Mouse (Mus musculus) CH12.LX (cell line): ENCODE measurements around the gene Stk39. TPM values are rescaled to one million over a fixed set of nuclear protein-coding genes. Genes with fewer than 3 reads are reported as not detected.

Experiments used
- DNase-seq: peaks from one replicate; pipeline ENCODE4 v3.0.0-alpha.2; 2013; ENCODE audit errors: extremely low read depth
- H3K27ac ChIP-seq: 2 replicates; pipeline ENCODE4 v1.5.1; 2012; ENCODE audit warnings: low read depth, mild to moderate bottlenecking, control low read depth, moderate library complexity; ENCODE audit not compliant: insufficient read depth
- H3K27me3 ChIP-seq: replicated peaks from 2 replicates; pipeline ENCODE3; 2012; ENCODE audit warnings: inconsistent platforms
- H3K36me3 ChIP-seq, 2 experiments: replicated peaks in 1 of 2; 2 replicates each; pipeline versions ENCODE3 to v1.6.1; 2012; ENCODE audit warnings: inconsistent platforms in 1 of 2, low read length in 1 of 2, mild to moderate bottlenecking in 1 of 2, mixed read lengths in 1 of 2, moderate library complexity in 1 of 2; ENCODE audit not compliant: control insufficient read depth in 1 of 2, insufficient read depth in 1 of 2
- H3K4me1 ChIP-seq, 2 experiments: 2 replicates each; pipeline ENCODE4 v1.6.1; 2012; ENCODE audit warnings: inconsistent platforms in 1 of 2, moderate library complexity in 1 of 2; ENCODE audit not compliant: insufficient read depth in 2 of 2, control insufficient read depth in 1 of 2
- H3K4me2 ChIP-seq: 2 replicates; pipeline ENCODE4 v1.6.1; 2012; ENCODE audit warnings: low read depth, mild to moderate bottlenecking, control low read depth; ENCODE audit not compliant: poor library complexity, insufficient read depth, severe bottlenecking
- H3K4me3 ChIP-seq, 3 experiments: fragments of 150-350 bp in 1 of 3; sonication (generic) in 1 of 3; replicated peaks in 1 of 3; 2 replicates each; pipeline versions ENCODE3 to v1.5.1; 2011 to 2012; ENCODE audit warnings: low read depth in 2 of 3, low read length in 2 of 3, mild to moderate bottlenecking in 2 of 3, moderate library complexity in 2 of 3, control low read depth in 1 of 3, improper control_type of control experiment in 1 of 3, inconsistent platforms in 1 of 3, mixed read lengths in 1 of 3; ENCODE audit not compliant: poor library complexity in 1 of 3
- H3K79me2 ChIP-seq: replicated peaks from 2 replicates; pipeline ENCODE4 v1.6.1; 2012; ENCODE audit warnings: mild to moderate bottlenecking, moderate library complexity; ENCODE audit not compliant: control insufficient read depth, poor library complexity, insufficient read depth, severe bottlenecking; ENCODE audit errors: extremely low read depth
- H3K9ac ChIP-seq: 2 replicates; pipeline ENCODE4 v1.6.1; 2012; ENCODE audit warnings: low read depth, mild to moderate bottlenecking, control low read depth, moderate library complexity; ENCODE audit not compliant: insufficient read depth
- H3K9me3 ChIP-seq: replicated peaks from 2 replicates; pipeline ENCODE3; 2012; ENCODE audit warnings: low read length, inconsistent platforms, mixed read lengths
- BHLHE40 ChIP-seq: IDR thresholded peaks from 2 replicates; pipeline ENCODE4 v1.6.1; 2011; ENCODE audit warnings: mild to moderate bottlenecking, low read depth, low read length, improper control_type of control experiment
- CHD2 ChIP-seq: IDR thresholded peaks from 2 replicates; pipeline ENCODE4 v1.6.1; 2011; ENCODE audit warnings: low read length, improper control_type of control experiment
- CTCF ChIP-seq, 2 experiments: IDR thresholded peaks in 1 of 2; conservative IDR thresholded peaks in 1 of 2; 2 replicates each; pipeline ENCODE4 v1.5.1; 2011 to 2012; ENCODE audit warnings: low read depth in 2 of 2, low read length in 2 of 2, improper control_type of control experiment in 1 of 2, inconsistent platforms in 1 of 2, mild to moderate bottlenecking in 1 of 2, moderate library complexity in 1 of 2
- ELF1 ChIP-seq: IDR thresholded peaks from 2 replicates; pipeline ENCODE4 v1.6.1; 2014; ENCODE audit warnings: low read depth, mild to moderate bottlenecking, inconsistent platforms, low read length, improper control_type of control experiment
- EP300 ChIP-seq: IDR thresholded peaks from 2 replicates; pipeline ENCODE4 v1.6.1; 2011; ENCODE audit warnings: low read length, improper control_type of control experiment
- ETS1 ChIP-seq: conservative IDR thresholded peaks from 2 replicates; pipeline ENCODE4 v1.6.1; 2012; ENCODE audit warnings: low read depth, mild to moderate bottlenecking, inconsistent platforms, low read length, improper control_type of control experiment, moderate library complexity
- GABPA ChIP-seq: IDR thresholded peaks from 2 replicates; pipeline ENCODE4 v1.6.1; 2012; ENCODE audit warnings: low read depth, low read length, improper control_type of control experiment, inconsistent platforms; ENCODE audit not compliant: insufficient replicate concordance
- HCFC1 ChIP-seq: IDR thresholded peaks from 2 replicates; pipeline ENCODE4 v1.6.1; 2012; ENCODE audit warnings: low read depth, mild to moderate bottlenecking, inconsistent platforms, low read length, improper control_type of control experiment
- NELFE ChIP-seq: IDR thresholded peaks from 2 replicates; pipeline ENCODE4 v1.6.1; 2011; ENCODE audit warnings: low read depth, low read length, improper control_type of control experiment
- NRF1 ChIP-seq: IDR thresholded peaks from 2 replicates; pipeline ENCODE4 v1.6.1; 2014; ENCODE audit warnings: low read depth, mild to moderate bottlenecking, inconsistent platforms, low read length, improper control_type of control experiment, moderate library complexity
- PAX5 ChIP-seq: IDR thresholded peaks from 2 replicates; pipeline ENCODE4 v1.6.1; 2012; ENCODE audit warnings: low read length, inconsistent platforms, mixed read lengths
- POLR2A ChIP-seq: IDR thresholded peaks from 2 replicates; pipeline ENCODE4 v1.6.1; 2011; ENCODE audit warnings: low read depth, mild to moderate bottlenecking, improper control_type of control experiment, low read length
- POLR2AphosphoS2 ChIP-seq: IDR thresholded peaks from 2 replicates; pipeline ENCODE4 v1.6.1; 2011; ENCODE audit warnings: low read depth, low read length, improper control_type of control experiment
- RCOR1 ChIP-seq: conservative IDR thresholded peaks from 2 replicates; pipeline ENCODE4 v1.6.1; 2012; ENCODE audit warnings: low read depth, mild to moderate bottlenecking, inconsistent platforms, low read length, improper control_type of control experiment
- UBTF ChIP-seq: IDR thresholded peaks from 2 replicates; pipeline ENCODE4 v1.6.1; 2012; ENCODE audit warnings: low read depth, mild to moderate bottlenecking, inconsistent platforms, low read length, improper control_type of control experiment, moderate library complexity
- USF1 ChIP-seq: IDR thresholded peaks from 2 replicates; pipeline ENCODE4 v1.6.1; 2014; ENCODE audit warnings: low read depth, mild to moderate bottlenecking, inconsistent platforms, low read length, improper control_type of control experiment
- USF2 ChIP-seq: conservative IDR thresholded peaks from 2 replicates; pipeline ENCODE4 v1.6.1; 2011; ENCODE audit warnings: low read depth, low read length, improper control_type of control experiment
- ZKSCAN1 ChIP-seq: IDR thresholded peaks from 2 replicates; pipeline ENCODE4 v1.6.1; 2012; ENCODE audit warnings: low read depth, inconsistent platforms, low read length, improper control_type of control experiment, borderline replicate concordance
- dilution Hi-C: fragments of 300-500 bp; cut with MboI; formaldehyde crosslinking; loops from 2 replicates; pipeline ENCODE4 v1.14.3; 2020; ENCODE audit warnings: low sequenced_read_pairs; ENCODE audit not compliant: extremely low pct_unique_long_range_greater_than_20kb, extremely low pct_ligation_motif_present
- in situ Hi-C: fragments of 300-500 bp; cut with MboI; formaldehyde crosslinking; loops from 3 replicates; pipeline ENCODE4 v1.14.3; 2019; ENCODE audit warnings: low sequenced_read_pairs, low pct_ligation_motif_present, low pct_unique_long_range_greater_than_20kb, mixed read lengths
- polyA plus RNA-seq: library from polyadenylated mRNA; unstranded; fragments of >175 nt; gene quantifications from 2 replicates; pipeline ENCODE4 v1.2.1, GENCODE M21; 2012; ENCODE audit warnings: low read depth; ENCODE audit not compliant: insufficient read length
- total RNA-seq, 2 experiments: library from RNA; depleted of rRNA; stranded (reverse); fragments of 300-350 nt in 1 of 2; fragments of >200 nt in 1 of 2; gene quantifications; 2 replicates each; pipeline ENCODE4 v1.2.3; 2012 to 2014

Gene Stk39
- total and polyA plus RNA-seq, 3 experiments, result not detected

DNA sequence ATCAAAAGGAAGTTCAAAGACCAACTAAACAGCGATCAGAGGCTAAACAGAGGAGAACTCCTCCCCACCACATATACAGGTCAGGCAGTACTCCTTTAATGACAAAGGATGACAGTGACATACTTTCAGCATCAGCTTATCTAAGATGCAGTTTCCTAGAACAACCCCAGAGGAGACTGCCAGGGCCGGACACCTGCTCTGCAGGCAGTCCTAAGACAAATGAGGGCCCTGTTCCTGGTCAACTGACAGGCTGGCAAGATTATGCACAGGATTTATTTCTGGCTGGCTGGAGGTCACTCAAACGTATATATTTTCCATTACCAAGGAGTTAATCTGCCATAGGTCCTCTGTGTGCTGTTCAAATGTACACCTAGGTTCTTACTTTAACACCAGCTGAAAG is 225.8 kb downstream of the Stk39 start:
- H3K36me3 ChIP-seq, result no peaks in the 10 kb centered on the region
- H3K79me2 ChIP-seq, result no peaks in the 10 kb centered on the region
- H3K9me3 ChIP-seq, result peaks cover 75% of the 10 kb centered on the region
- H3K4me2 ChIP-seq, result no peak overlapping the region
- no peaks in the 10 kb centered on the region for H3K4me1 ChIP-seq
- H3K4me3 ChIP-seq, result no peak overlapping the region
- no peak for TF ChIP-seq USF1
- TF ChIP-seq CHD2, result no peak
- no peak for TF ChIP-seq RCOR1
- TF ChIP-seq ETS1, result no peak
- no peak for TF ChIP-seq CTCF (conservative IDR thresholded peaks at IDR 0.05 in 1 of 2, IDR thresholded peaks at IDR 0.05 in 1 of 2; ENCODE audit: low read depth in 2 of 2, low read length in 2 of 2)
- TF ChIP-seq NRF1, result no peak
- no peak for TF ChIP-seq HCFC1
- no peak for TF ChIP-seq ELF1
- TF ChIP-seq BHLHE40, result no peak
- TF ChIP-seq GABPA, result no peak
- TF ChIP-seq ZKSCAN1, result no peak
- TF ChIP-seq PAX5, result no peak
- no peak for TF ChIP-seq EP300
- TF ChIP-seq POLR2AphosphoS2, result no peak
- no peaks in the 10 kb centered on the region for H3K27me3 ChIP-seq
- no peak overlapping the region for H3K27ac ChIP-seq
- H3K9ac ChIP-seq, result no peak overlapping the region
- in situ Hi-C loops, result no loop called here
- DNase-seq, result no peak
- dilution Hi-C loops, result no loop called here

DNA sequence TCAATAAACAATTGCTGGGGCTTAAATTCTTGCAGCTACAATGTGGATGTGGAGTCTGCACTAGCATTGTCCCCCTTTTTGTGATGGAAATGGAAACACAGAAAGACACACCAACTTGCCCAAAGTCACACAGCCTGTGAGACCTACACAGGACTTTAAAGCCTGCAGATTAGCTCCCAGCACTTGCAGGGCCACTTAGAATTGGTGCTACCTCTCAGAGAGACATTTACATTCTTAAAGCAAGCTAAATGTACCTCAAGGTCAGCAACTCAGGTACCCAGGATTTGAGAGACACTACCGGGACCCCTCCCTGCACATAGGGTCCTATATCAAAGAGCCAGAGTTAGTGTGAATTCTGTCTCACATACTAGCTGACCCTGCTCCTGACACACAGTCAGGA is 227.5 kb downstream of the Stk39 start:
- no peak overlapping the region for H3K27ac ChIP-seq
- in situ Hi-C loops, result no loop called here
- H3K36me3 ChIP-seq, result no peaks in the 10 kb centered on the region
- DNase-seq, result no peak
- dilution Hi-C loops, result no loop called here
- no peak overlapping the region for H3K4me3 ChIP-seq
- no peaks in the 10 kb centered on the region for H3K27me3 ChIP-seq
- H3K9me3 ChIP-seq, result peaks cover 71% of the 10 kb centered on the region
- TF ChIP-seq USF2, result no peak
- no peak for TF ChIP-seq POLR2A
- no peak for TF ChIP-seq UBTF
- TF ChIP-seq NELFE, result no peak
- TF ChIP-seq BHLHE40, result no peak
- no peaks in the 10 kb centered on the region for H3K4me1 ChIP-seq
- H3K9ac ChIP-seq, result no peak overlapping the region
- no peak overlapping the region for H3K4me2 ChIP-seq
- no peaks in the 10 kb centered on the region for H3K79me2 ChIP-seq
